Mouse (Mus musculus) embryonic stem cell, embryonic (primary cell): ENCODE results near the gene Nup50.

Experiments
- CTCF ChIA-PET, 4 experiments: fragments of 300-600 bp in 2 of 4; fragments of 350-600 bp in 2 of 4; sonication (Branson Sonifier 250); formaldehyde crosslinking; loops; one replicate each; lab custom pipeline; 2022; ENCODE audit warnings: inconsistent platforms in 2 of 4; lab: Charles Lee
- POLR2A ChIA-PET, 4 experiments: fragments of 300-600 bp in 2 of 4; fragments of 350-600 bp in 2 of 4; sonication (Branson Sonifier 250); formaldehyde crosslinking; loops; one replicate each; lab custom pipeline; 2022; ENCODE audit warnings: antibody characterized with exemption in 4 of 4, inconsistent platforms in 1 of 4; lab: Charles Lee

The Nup50 gene

GRCm38 (mm10) chr15:84975729-84976128 is 52.5 kb downstream of the Nup50 start:
- POLR2A ChIA-PET = interaction anchor here in 2 of 4 experiments (0.6 to 1.3 kb wide), 2 partner anchors 8 to 101 kb away, joined by 3 to 5 read pairs; no protein-coding TSS in a partner anchor

DNA sequence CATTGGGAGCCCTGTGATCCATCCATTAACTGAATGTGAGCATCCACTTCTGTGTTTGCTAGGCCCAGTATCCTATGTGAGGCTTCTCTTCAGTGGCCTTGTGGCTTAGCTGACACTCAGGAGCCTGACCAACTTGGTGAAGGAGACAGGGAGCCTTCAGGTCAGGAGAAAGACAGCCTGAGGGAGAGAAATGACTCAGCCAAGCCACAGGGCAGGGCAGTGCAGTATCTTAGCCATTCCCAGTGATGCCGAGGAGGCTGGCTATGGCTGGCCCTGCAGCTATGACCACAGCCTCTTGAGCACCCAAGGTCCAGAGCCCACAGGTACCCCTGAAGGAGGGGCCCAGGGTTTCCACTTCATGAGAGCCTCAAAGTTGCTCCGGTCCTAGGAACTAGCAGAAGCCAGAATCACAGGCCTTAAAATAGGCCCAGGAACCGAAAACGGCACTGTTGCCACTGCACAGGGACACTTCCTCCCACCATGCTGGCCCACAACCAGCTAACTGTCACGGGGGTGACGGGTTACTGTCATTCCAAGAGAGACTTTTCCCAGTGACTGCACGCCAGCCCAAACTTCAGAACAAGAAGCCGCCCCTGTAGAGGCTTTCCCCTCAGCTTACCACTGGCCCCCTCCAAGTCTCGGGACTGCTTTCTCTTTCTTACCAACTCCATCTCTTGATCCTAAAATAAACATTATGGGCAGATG is 58.5 kb downstream of the Nup50 start:
- POLR2A ChIA-PET = interaction anchor here in 3 of 4 experiments (0.6 to 1.5 kb wide), 4 partner anchors 42 to 743 kb away, joined by 3 to 4 read pairs (median 4); no protein-coding TSS in a partner anchor
- CTCF ChIA-PET = interaction anchor here in 2 of 4 experiments (0.7 to 1.1 kb wide), 2 partner anchors 14 to 61 kb away, joined by 3 to 5 read pairs; no protein-coding TSS in a partner anchor

More at GRCm38 (mm10) chr15:84975729-84976128, 52.5 kb downstream of the Nup50 start:
- CTCF ChIA-PET = interaction anchor here in 2 of 4 experiments (0.5 to 0.8 kb wide), 3 partner anchors 20 to 185 kb away, joined by 3 to 8 read pairs (median 4); no protein-coding TSS in a partner anchor

GRCm38 (mm10) chr15:84982888-84983287 is 59.7 kb downstream of the Nup50 start:
- ChIA-PET POLR2A (interaction anchor here in 2 of 4 experiments (0.8 to 2.1 kb wide), 4 partner anchors 10 to 129 kb away, joined by 3 to 7 read pairs (median 4); no protein-coding TSS in a partner anchor), CTCF (interaction anchor here in 1 of 4 experiments (0.9 to 1.7 kb wide), 4 partner anchors 13 to 281 kb away, joined by 3 to 5 read pairs (median 4); no protein-coding TSS in a partner anchor)

DNA sequence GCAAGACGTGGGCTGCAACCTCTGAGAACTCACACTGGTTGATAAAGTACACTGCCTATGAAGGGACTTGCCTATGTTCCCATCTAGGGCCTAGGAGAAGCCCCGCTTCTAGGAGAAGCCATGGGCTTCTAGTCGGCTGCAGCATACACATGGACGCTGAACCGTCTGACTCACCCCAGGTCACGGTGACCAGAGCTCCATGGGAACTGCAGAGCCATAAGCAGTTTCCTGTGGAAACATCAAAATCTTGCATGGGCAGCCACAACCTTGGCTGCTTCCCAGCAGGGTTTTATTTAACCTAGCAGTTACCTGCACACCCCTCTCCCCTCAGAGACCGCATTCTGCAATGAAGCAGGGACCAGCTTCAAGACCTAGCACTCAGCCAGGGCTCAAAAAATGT is 60.5 kb downstream of the Nup50 start:
- POLR2A ChIA-PET = interaction anchor here in 3 of 4 experiments (0.7 to 2.1 kb wide), 11 partner anchors 8 to 199 kb away, joined by 3 to 7 read pairs (median 4); no protein-coding TSS in a partner anchor

GRCm38 (mm10) chr15:84985516-84986160 is 62.4 kb downstream of the Nup50 start:
- POLR2A ChIA-PET = interaction anchor here in 2 of 4 experiments (0.6 to 3.4 kb wide), 4 partner anchors 9 to 618 kb away, joined by 3 to 17 read pairs (median 3); no protein-coding TSS in a partner anchor
- CTCF ChIA-PET = interaction anchor here in 2 of 4 experiments (1.6 to 3.1 kb wide), 3 partner anchors 11 to 51 kb away, joined by 3 to 13 read pairs (median 5); no protein-coding TSS in a partner anchor

More for the DNA sequence above, 60.5 kb downstream of the Nup50 start:
- CTCF ChIA-PET = interaction anchor here in 3 of 4 experiments (0.5 to 2.0 kb wide), 9 partner anchors 12 to 856 kb away, joined by 3 to 14 read pairs (median 4); no protein-coding TSS in a partner anchor

GRCm38 (mm10) chr15:84986171-84987019 is 63.2 kb downstream of the Nup50 start:
- ChIA-PET CTCF (interaction anchor here in 2 of 4 experiments (1.6 to 3.1 kb wide), 3 partner anchors 10 to 50 kb away, joined by 3 to 13 read pairs (median 10); no protein-coding TSS in a partner anchor), POLR2A (interaction anchor here in 2 of 4 experiments (0.6 to 3.4 kb wide), 9 partner anchors 11 to 619 kb away, joined by 3 to 40 read pairs (median 4); no protein-coding TSS in a partner anchor)

DNA sequence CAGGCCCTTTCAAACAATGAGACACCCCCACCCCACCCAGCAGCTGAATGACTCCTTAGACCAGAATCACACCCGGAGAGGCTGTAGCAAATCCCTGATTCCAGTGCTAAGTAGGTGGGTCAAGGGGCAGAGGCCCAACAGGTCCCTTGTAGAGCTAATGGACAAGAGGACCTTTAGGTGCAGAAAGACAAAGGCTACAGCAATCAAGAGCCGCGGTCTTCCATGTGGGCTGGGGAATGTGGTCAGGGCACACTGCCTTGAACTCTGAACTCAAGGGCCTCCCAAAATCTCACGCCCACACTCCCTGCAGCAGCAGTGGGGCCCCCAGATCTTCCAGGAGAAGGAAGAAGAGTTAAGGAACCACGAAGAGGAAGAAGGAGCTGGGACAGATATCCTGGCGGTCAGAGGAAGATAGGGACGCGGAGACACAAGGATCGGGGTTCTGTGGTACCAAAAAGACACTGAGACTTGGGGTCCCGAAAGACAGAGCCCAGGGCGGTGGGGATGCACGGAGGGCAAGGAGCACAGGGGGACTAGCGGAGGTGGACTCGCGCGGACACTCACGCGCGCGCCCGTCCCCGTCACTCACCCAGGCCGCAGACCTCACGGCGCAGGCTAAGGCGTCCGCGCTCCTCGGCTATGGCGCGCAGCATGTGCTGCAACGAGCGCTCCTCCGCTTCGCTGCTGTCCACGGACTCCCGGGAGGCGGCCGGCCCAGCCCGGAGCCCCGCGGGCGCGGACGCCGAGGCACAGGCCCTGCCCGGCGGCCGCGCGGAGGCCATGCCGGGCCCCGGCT is 64.0 kb downstream of the Nup50 start:
- ChIA-PET POLR2A (interaction anchor here in 3 of 4 experiments (0.6 to 3.4 kb wide), 37 partner anchors 10 to 486 kb away, joined by 3 to 40 read pairs (median 5); partner anchors contain the start of genes Nup50 (in 2 of the 3), Phf21b (in 2 of the 3) and Gm29666 (in 1 of the 3)), CTCF (interaction anchor here in 3 of 4 experiments (0.6 to 3.1 kb wide), 10 partner anchors 9 to 271 kb away, joined by 3 to 16 read pairs (median 8); no protein-coding TSS in a partner anchor)

- POLR2A ChIA-PET = interaction anchor here in 3 of 4 experiments (0.5 to 3.4 kb wide), 51 partner anchors 9 to 1839 kb away, joined by 3 to 40 read pairs (median 4); partner anchors contain the start of genes Nup50 (in 2 of the 3), Phf21b (in 2 of the 3), Gm29666 (in 1 of the 3) and Poldip3 (in 1 of the 3)
- CTCF ChIA-PET = interaction anchor here in 3 of 4 experiments (0.5 to 3.1 kb wide), 16 partner anchors 8 to 307 kb away, joined by 3 to 16 read pairs (median 5); no protein-coding TSS in a partner anchor
These were observed 64.9 kb downstream of the Nup50 start, which contains the start of gene 5031439G07Rik for GRCm38 (mm10) chr15:84987874-84988825. Gene 5031439G07Rik (minus strand): TSS chr15:84988551.

DNA sequence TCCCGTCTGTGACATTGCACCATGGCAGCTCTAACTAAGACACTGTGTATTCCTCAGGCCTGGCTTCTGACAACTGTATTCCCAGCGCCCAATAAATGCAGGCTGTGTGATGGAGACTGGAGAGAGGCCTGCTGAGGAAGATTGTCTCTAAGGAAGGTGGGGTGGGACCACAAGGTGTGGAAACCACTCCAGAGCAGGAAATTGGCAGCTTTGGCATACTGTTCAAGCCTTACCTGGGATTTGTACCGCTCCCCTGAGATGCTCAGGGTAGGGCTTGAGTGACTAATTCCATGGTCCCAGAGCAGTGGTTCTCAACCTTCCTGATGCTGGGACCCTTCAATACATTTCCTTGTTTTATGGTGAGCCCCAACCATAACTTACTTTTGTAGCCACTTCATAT is 65.9 kb downstream of the Nup50 start:
- POLR2A ChIA-PET = interaction anchor here in 2 of 4 experiments (1.3 to 3.0 kb wide), 5 partner anchors 8 to 265 kb away, joined by 3 to 40 read pairs (median 13); partner anchors contain the start of gene Nup50 (in 1 of the 2)
- CTCF ChIA-PET = no interaction called here

GRCm38 (mm10) chr15:84989771-84990170 is 66.6 kb downstream of the Nup50 start:
- ChIA-PET CTCF (no interaction called here), POLR2A (interaction anchor here in 1 of 4 experiments (3.0 kb wide), 1 partner anchor 65 kb away, joined by 23 read pairs; the partner anchor contains the start of gene Nup50)
